Mouse (Mus musculus) Patski (cell line): ENCODE measurements at regions not wholly inside any gene's neighbourhood (a gene's known extent, or its start where the extent isn't known, plus 50 kb on each side); places are given as distances from the start of the nearest gene placed in this dataset.

Source experiments
- ATAC-seq: fragments of 100-300 bp; one replicate; pipeline ENCODE4 v1.8.0; 2021
- CTCF ChIA-PET: fragments of 350-600 bp; sonication (Branson Sonifier 250); formaldehyde crosslinking; loops from one replicate; lab custom pipeline; 2022; ENCODE audit warnings: inconsistent platforms; lab: Charles Lee
- POLR2A ChIA-PET: fragments of 350-600 bp; sonication (Branson Sonifier 250); formaldehyde crosslinking; loops from one replicate; lab custom pipeline; 2022; ENCODE audit warnings: antibody characterized with exemption, inconsistent platforms; lab: Charles Lee
- DNase-seq: peaks from one replicate; pipeline ENCODE4 v3.0.0-alpha.2; 2011; ENCODE audit warnings: low read depth, low spot score
- H3K27me3 ChIP-seq: fragments of 371-371 bp; one replicate; pipeline ENCODE4 v1.5.1; 2021
- CTCF ChIP-seq: fragments of 100-300 bp; IDR thresholded peaks from one replicate; pipeline ENCODE4 v1.5.1; 2021
- in situ Hi-C: fragments of 300-500 bp; cut with MboI; formaldehyde crosslinking; loops from 3 replicates; pipeline ENCODE4 v1.11.1; 2018; ENCODE audit warnings: low pct_unique_long_range_greater_than_20kb, mixed read lengths

DNA sequence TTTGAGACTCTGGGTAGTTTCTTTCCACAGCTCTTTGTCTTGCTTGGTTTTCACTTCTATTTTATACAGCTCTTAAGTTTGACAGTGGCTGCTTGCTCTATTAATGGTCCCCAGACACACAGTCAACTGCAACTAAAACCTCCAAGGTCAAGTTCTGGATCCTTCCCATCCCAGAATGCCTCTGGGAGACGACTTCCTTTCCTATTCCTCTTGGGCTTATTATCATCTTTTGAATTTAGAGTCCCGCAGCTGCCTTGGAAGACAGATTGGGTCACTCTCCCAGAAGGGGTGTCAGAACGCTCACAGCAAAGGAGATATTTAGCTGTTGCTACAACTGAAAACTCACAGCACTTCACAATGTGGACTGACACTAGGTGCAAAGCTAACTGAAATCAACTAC is 75.3 kb upstream of the Jade1 start:
- DNase-seq (no peak), ATAC-seq (no peak)
- CTCF ChIA-PET, result interaction anchor here (0.9 to 2.9 kb wide), 7 partner anchors 9 to 273 kb away, joined by 3 to 14 read pairs (median 3); no protein-coding TSS in a partner anchor
- POLR2A ChIA-PET, result interaction anchor here (0.9 to 1.1 kb wide), 2 partner anchors 13 to 89 kb away, joined by 3 read pairs; no protein-coding TSS in a partner anchor
- no peaks in the 10 kb centered on the region for H3K27me3 ChIP-seq
- in situ Hi-C loops, result no loop called here
- TF ChIP-seq CTCF, result no peak

DNA sequence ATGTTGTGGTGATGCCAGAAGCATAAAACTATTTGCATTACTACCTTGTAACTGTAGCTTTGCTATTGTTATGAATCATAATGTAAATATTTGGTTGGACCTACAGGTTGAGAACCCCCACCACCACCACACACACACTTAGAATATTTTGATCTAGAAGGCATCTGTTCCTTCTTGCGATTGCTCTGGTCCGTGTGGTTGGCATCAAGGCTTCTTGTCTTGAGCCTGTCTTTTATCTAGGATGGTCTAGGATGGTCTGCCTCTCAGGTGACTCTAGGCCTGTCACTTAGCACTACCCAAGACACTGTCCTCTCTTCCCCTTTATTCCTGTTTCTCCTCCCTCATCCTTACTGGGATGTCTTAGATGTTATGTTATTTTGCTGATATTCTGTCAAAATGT is 76.6 kb upstream of the Jade1 start:
- no peak for DNase-seq
- no peaks in the 10 kb centered on the region for H3K27me3 ChIP-seq
- in situ Hi-C loops, result no loop called here
- ATAC-seq, result no peak
- no peak for TF ChIP-seq CTCF
- POLR2A ChIA-PET, result no interaction called here
- CTCF ChIA-PET, result interaction anchor here (1.2 kb wide), 1 partner anchor 103 kb away, joined by 3 read pairs; no protein-coding TSS in a partner anchor

DNA sequence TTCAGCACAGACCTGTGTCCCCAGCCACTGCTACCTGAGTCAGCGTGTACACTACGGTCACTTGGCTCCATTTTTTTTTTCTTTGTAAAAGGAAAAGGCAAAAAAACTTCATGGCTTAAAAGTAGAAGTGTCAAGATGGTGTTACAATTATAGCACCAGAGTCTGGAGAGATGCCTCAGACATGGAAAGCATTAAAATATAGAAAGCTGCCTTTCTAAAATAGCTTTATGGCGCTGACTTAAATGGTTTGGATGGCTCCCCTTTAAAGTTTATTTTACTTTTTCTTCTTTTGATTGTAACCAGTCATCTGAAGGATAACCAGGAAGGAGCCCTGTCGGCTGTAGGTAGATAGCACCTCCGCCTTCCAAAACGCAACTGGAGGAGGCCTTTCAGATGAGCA is 79.0 kb upstream of the Jade1 start:
- CTCF ChIA-PET, result interaction anchor here (0.8 to 2.0 kb wide), 4 partner anchors 12 to 35 kb away, joined by 3 to 6 read pairs (median 4); no protein-coding TSS in a partner anchor
- POLR2A ChIA-PET, result no interaction called here
- DNase-seq (no peak), ATAC-seq (no peak)
- TF ChIP-seq CTCF, result no peak
- in situ Hi-C loops, result no loop called here
- no peaks in the 10 kb centered on the region for H3K27me3 ChIP-seq

DNA sequence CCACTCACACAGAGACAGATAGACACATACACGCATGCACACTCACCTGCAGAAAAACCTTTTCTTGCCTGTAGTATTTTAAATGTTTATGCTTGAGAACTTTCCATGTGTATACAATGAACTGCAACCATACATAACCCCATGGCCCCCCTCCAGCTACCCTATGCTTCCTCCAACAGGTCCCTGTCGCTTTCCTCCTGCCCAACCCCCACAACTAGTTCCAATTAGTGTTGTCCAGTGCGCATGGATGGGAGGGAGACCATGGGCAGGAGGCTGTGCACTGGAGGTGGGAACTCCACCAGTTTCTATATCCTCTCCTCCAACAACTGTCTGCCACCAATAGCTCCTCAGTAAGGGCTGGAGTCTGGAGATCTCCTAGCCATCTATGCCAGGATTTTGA is 82.9 kb upstream of the Jade1 start:
- TF ChIP-seq CTCF, result no peak
- in situ Hi-C loops, result no loop called here
- ChIA-PET CTCF (interaction anchor here (1.1 to 1.9 kb wide), 2 partner anchors 15 to 23 kb away, joined by 3 to 5 read pairs; no protein-coding TSS in a partner anchor), POLR2A (interaction anchor here (0.6 kb wide), 1 partner anchor 20 kb away, joined by 3 read pairs; no protein-coding TSS in a partner anchor)
- H3K27me3 ChIP-seq, result no peaks in the 10 kb centered on the region
- ATAC-seq (no peak), DNase-seq (no peak)

DNA sequence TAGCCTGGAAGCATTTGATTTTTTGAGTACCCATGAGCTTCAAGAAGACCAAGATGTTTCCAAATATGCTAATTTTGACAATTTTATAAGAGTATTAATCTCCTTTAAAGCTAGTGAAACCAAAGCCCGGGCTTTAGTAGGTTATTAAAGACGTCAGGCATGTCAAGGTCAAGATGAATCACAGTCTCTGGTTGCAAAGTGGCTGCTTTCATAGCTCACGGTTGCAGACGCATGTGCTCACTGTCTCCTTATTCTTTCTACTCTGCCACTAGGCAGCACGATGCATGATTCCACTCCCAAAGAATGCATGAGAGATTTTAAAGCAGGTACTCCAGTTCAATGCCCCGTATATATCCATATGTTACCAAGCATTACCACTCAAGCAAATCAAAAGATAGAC is 86.4 kb upstream of the Jade1 start:
- H3K27me3 ChIP-seq, result no peaks in the 10 kb centered on the region
- peak; percentile 15 for TF ChIP-seq CTCF
- ChIA-PET CTCF (interaction anchor here (0.9 to 3.3 kb wide), 8 partner anchors 12 to 100 kb away, joined by 3 to 14 read pairs (median 4); no protein-coding TSS in a partner anchor), POLR2A (no interaction called here)
- in situ Hi-C loops, result loop anchor here (5.0 kb wide), 2 partner anchors 92 to 93 kb away; no protein-coding TSS in a partner anchor
- DNase-seq, result peak; percentile 87
- peak; percentile 84 for ATAC-seq

DNA sequence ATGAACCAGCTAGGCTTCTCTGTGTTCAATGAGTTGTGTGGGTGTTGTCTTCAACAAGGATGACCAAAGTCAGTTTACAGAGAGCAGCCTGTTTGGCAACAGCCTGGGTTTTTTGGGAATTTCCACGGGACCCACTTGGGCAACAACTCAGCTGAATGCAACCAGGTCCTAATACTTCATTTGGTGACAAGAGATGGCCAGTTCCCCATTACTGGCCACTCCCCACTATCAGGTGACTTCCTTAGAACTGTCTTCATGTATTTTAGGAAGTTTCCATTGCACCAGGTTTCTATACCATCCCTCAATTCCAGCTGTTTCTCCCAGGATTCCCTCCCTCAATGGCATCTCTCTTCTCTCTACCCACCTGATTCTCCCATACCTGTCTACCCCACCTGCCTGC is 87.7 kb upstream of the Jade1 start:
- ChIA-PET POLR2A (interaction anchor here (1.2 kb wide), 1 partner anchor 12 kb away, joined by 3 read pairs; no protein-coding TSS in a partner anchor), CTCF (interaction anchor here (0.9 to 3.3 kb wide), 4 partner anchors 10 to 53 kb away, joined by 3 to 14 read pairs (median 5); no protein-coding TSS in a partner anchor)
- ATAC-seq (no peak), DNase-seq (no peak)
- in situ Hi-C loops, result loop anchor here (5.0 kb wide), 2 partner anchors 91 to 94 kb away; no protein-coding TSS in a partner anchor
- no peaks in the 10 kb centered on the region for H3K27me3 ChIP-seq
- no peak for TF ChIP-seq CTCF

DNA sequence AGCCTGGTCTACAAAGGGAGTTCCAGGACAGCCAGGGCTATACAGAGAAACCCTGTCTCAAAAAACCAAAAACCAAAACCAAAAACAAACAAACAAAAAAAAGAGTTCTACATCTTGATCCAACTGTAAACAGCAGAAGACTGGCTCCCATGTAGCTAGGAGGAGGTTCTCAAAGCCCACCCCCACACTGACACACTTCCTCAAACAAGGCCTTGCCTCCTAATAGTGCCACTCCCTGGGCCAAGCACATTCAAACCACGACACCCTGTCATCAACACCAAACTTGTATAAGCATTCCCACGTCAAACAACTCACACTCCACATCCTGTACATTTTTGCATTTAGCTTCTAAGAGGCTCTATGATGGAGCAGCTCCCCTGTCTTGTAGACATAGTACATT is 89.6 kb upstream of the Jade1 start:
- in situ Hi-C loops, result loop anchor here (5.0 kb wide), 2 partner anchors 89 to 96 kb away; no protein-coding TSS in a partner anchor
- CTCF ChIA-PET, result interaction anchor here (0.6 to 2.5 kb wide), 4 partner anchors 10 to 79 kb away, joined by 3 to 6 read pairs (median 4); no protein-coding TSS in a partner anchor
- no peaks in the 10 kb centered on the region for H3K27me3 ChIP-seq

DNA sequence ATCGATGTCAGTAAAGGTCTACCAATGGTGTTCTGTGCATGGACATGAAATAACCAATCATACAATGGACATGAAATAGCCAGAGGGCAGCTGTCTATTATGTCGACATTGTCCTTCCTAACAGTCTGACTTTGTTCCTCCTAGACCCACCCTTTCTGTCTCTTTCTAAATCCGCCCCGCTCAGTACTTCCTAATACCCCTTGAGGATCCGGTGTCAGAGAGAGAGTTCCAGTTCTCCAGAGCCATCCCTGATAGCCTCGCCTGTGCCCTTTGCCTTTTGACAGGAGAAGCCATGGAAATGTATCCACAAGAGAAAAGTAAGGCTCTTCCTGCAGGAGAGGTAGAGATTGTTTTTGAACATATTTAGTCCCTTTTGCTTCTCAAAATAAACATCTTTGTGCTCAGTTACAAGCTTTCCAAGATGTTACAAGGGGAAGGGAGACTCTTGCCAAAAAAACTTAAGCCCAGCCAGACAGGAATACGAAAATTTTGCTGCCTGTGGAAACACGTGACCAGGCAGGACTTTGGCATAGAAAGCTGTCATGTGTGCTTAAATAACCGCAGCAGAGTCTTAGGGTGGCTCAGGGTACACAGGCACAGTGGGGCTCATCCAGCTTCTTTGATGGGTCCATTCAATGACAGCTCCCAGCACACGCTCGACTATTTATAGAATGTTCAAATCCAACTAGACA is 92.4 kb upstream of the Jade1 start:
- no peak for TF ChIP-seq CTCF
- POLR2A ChIA-PET, result interaction anchor here (0.6 to 0.8 kb wide), 2 partner anchors 131 to 421 kb away, joined by 3 to 6 read pairs; no protein-coding TSS in a partner anchor
- ATAC-seq (no peak), DNase-seq (no peak)
- CTCF ChIA-PET, result interaction anchor here (1.1 to 1.8 kb wide), 3 partner anchors 13 to 26 kb away, joined by 3 to 4 read pairs (median 4); no protein-coding TSS in a partner anchor
- in situ Hi-C loops, result no loop called here
- no peaks in the 10 kb centered on the region for H3K27me3 ChIP-seq

More for the DNA sequence above, 89.6 kb upstream of the Jade1 start:
- ATAC-seq (no peak), DNase-seq (no peak)
- no peak for TF ChIP-seq CTCF
- POLR2A ChIA-PET, result no interaction called here

DNA sequence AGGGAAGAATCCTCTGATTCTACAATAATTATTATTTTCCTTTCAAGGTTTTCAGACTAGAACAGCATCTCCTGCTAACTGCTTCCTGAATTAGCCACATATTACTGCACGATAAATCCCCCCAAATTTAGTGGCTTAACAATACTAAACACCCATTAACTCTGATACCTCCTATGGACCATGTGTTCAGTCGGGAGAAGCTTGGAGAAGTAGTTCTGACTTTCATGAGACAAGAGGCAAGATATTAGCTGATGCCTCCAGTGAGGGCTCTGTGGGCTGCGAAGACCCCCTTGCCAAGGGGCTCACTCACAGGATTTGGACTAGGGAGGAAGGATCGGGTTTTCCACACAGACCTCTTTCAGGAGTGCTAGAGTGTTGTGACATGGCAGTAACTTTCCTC is 95.4 kb upstream of the Jade1 start:
- in situ Hi-C loops, result no loop called here
- ATAC-seq, result no peak
- TF ChIP-seq CTCF, result no peak

DNA sequence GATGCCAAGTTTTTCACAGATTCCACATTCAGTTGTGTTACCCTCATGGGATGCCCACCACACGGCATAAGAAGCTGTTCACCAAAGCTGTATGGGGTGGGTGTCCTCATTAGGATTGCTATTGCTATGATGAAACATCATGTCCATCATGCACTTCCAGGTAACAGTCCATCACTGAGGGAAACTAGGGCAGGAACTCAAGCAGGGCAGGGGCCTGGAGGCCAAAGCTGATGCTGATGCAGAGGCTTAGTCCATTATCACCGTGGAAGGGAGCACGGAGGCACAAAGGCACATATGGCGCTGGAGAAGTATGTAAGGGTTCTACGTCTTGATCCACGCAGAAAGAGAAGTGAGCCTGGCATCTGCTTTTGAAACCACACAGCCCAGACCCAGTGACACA is 97.4 kb upstream of the Jade1 start:
- ChIA-PET POLR2A (no interaction called here), CTCF (interaction anchor here (1.2 to 1.5 kb wide), 2 partner anchors 10 to 30 kb away, joined by 4 to 6 read pairs; no protein-coding TSS in a partner anchor)
- no peaks in the 10 kb centered on the region for H3K27me3 ChIP-seq
- no peak for TF ChIP-seq CTCF
- ATAC-seq (no peak), DNase-seq (no peak)
- in situ Hi-C loops, result no loop called here

More for the DNA sequence above, 95.4 kb upstream of the Jade1 start:
- H3K27me3 ChIP-seq, result no peaks in the 10 kb centered on the region
- POLR2A ChIA-PET, result no interaction called here
- CTCF ChIA-PET, result no interaction called here
- DNase-seq, result no peak
